Mouse (Mus musculus) liver, postnatal 0 days (tissue): ENCODE data around the gene Timm13.

Source experiments
- CTCF ChIP-seq: sonication (generic); IDR thresholded peaks from 2 replicates; pipeline ENCODE4 v1.5.1; 2016; ENCODE audit warnings: antibody characterized with exemption, low read depth
- EP300 ChIP-seq: IDR thresholded peaks from 2 replicates; pipeline ENCODE4 v1.6.1; 2016; ENCODE audit warnings: antibody characterized with exemption, low read depth, mild to moderate bottlenecking

GRCm38 (mm10) chr10:80871581-80871980 is 29.2 kb downstream of the Timm13 start, which contains the start of gene Tmprss9:
- TF ChIP-seq CTCF (no peak), EP300 (no peak)
